ENCODE assay signal across 8 mouse cellular contexts in genomic region chr2:84679016-84679415, GRCm38 (mm10). TPM values are rescaled to one million over a fixed set of nuclear protein-coding genes. Genes with fewer than 3 reads are reported as not detected.
DNase-seq lines count a peak whose midpoint lies in the region; TF ChIP-seq lines count a peak whose summit lies in the region.

TSS of gene Tmx2 (minus strand) at chr2:84679140.

- no peak for TF ChIP-seq CTCF in testis, adult 2 months (IDR thresholded peaks at IDR 0.05; ENCODE audit: control insufficient read depth, insufficient read depth, insufficient replicate concordance, low read depth, low read length)

- no peak for TF ChIP-seq POLR2A in testis, adult 2 months (IDR thresholded peaks at IDR 0.05; ENCODE audit: control insufficient read depth, low read depth, low read length)

- peaks cover 3% of the 10 kb centered on the region for H3K36me3 ChIP-seq in testis, adult 2 months (ENCODE audit: control insufficient read depth, insufficient read depth, low read length)
- peaks cover 52% of the 10 kb centered on the region for H3K36me3 ChIP-seq in midbrain, embryonic 10.5 days

- no peaks in the 10 kb centered on the region for H3K9me3 ChIP-seq in midbrain, embryonic 10.5 days (replicated peaks)

- peaks cover 2% of the 10 kb centered on the region; the same call in 1 of the 2 replicates for H3K4me1 ChIP-seq in testis, adult 2 months (ENCODE audit: control insufficient read depth, insufficient read depth, low read length)
- no peaks in the 10 kb centered on the region for H3K4me1 ChIP-seq in brown adipose tissue, adult 24 weeks (ENCODE audit: control insufficient read depth, insufficient read depth, insufficient read length, low read length)
- H3K4me1 ChIP-seq in midbrain, embryonic 10.5 days = peaks cover 24% of the 10 kb centered on the region

- 9% methylated on average over 8 of the region's 8 CpGs for WGBS in large intestine, adult 2 months
- 24% methylated on average over 8 of the region's 8 CpGs for WGBS in midbrain, embryonic 10.5 days

- no peak for DNase-seq in testis, postnatal 14 days (ENCODE audit: low spot score)
- no peak for DNase-seq in heart, adult 18-20 months
- DNase-seq in large intestine, adult 2 months (ENCODE audit: low read depth, low spot score) = no peak
- DNase-seq in midbrain, embryonic 10.5 days (ENCODE audit: low spot score) = no peak
- DNase-seq in ovary, postnatal 14 days (ENCODE audit: low spot score) = no peak
- no peak for DNase-seq in cerebellum, postnatal 36 days

- peak within 1 kb of the TSS; percentile 99 for H3K27ac ChIP-seq in testis, adult 2 months (ENCODE audit: control insufficient read depth, insufficient read depth, low read depth, low read length)
- no peak within 1 kb of the TSS for H3K27ac ChIP-seq in brown adipose tissue, adult 24 weeks (replicated peaks; ENCODE audit: low read depth, low read length)
- H3K27ac ChIP-seq in midbrain, embryonic 10.5 days (replicated peaks) = peak within 1 kb of the TSS; percentile 91

- H3K4me3 ChIP-seq in testis, adult 2 months (ENCODE audit: control insufficient read depth, low read depth, low read length) = peak within 1 kb of the TSS; percentile 100
- peak within 1 kb of the TSS; percentile 77 for H3K4me3 ChIP-seq in brown adipose tissue, adult 24 weeks (ENCODE audit: insufficient read depth, low read depth, low read length)
- H3K4me3 ChIP-seq in midbrain, embryonic 10.5 days = peak within 1 kb of the TSS; percentile 99

- H3K27me3 ChIP-seq in testis, adult 2 months (ENCODE audit: control insufficient read depth, insufficient read depth, low read length) = no peaks in the 10 kb centered on the region
- no peaks in the 10 kb centered on the region for H3K27me3 ChIP-seq in midbrain, embryonic 10.5 days (ENCODE audit: low read depth, poor library complexity, severe bottlenecking)

RNA-seq across cellular contexts. Expression of gene Tmx2, which starts in this region (rescaled TPM):
- polyA plus RNA-seq in testis, adult 2 months (2012; rRNA removed) = 86.0 and 89.0 TPM in 2 replicates
- polyA plus RNA-seq in brown adipose tissue, adult 24 weeks (2012; ENCODE audit: insufficient read depth, insufficient read length, missing spikeins) = 99.9 and 101 TPM in 2 replicates
- total RNA-seq in heart, adult 18-20 months (2021) = 100 to 1,000 TPM; 114 to 150 TPM
- 66.2 and 77.2 TPM in 2 replicates for polyA plus RNA-seq in large intestine, adult 2 months (2012; rRNA removed)
- 186 and 196 TPM in 2 replicates for polyA plus RNA-seq in midbrain, embryonic 10.5 days (2016; fragmentation: Nextera tagmentation; extraction: Ambion mirVana)
